Mouse (Mus musculus): Measurements from ENCODE around the gene Ovca2.

Ovca2 gene

GRCm38 (mm10) chr11:75178672-75179208, at the start of gene Ovca2:
Gene Ovca2 (minus strand): TSS chr11:75178835.
- peak; percentile 86 for DNase-seq (ENCODE audit: low read depth, low spot score)

GRCm38 (mm10) chr11:75227632-75228031, 49.0 kb upstream of the Ovca2 start:
- DNase-seq (ENCODE audit: low read depth, low spot score) = no peak

- DNase-seq (ENCODE audit: low read depth, low spot score) = no peak
These were observed 46.2 kb upstream of the Ovca2 start for GRCm38 (mm10) chr11:75224835-75225234.

GRCm38 (mm10) chr11:75224062-75224461, 45.4 kb upstream of the Ovca2 start:
- DNase-seq (ENCODE audit: low read depth, low spot score) = no peak

GRCm38 (mm10) chr11:75220517-75221145, 42.0 kb upstream of the Ovca2 start:
- no peak for DNase-seq (ENCODE audit: low read depth, low spot score)

GRCm38 (mm10) chr11:75220115-75220514, 41.5 kb upstream of the Ovca2 start:
- no peak for DNase-seq (ENCODE audit: low read depth, low spot score)

GRCm38 (mm10) chr11:75214081-75214950, 35.7 kb upstream of the Ovca2 start:
- DNase-seq (ENCODE audit: low read depth, low spot score) = no peak

GRCm38 (mm10) chr11:75213372-75214080, 34.9 kb upstream of the Ovca2 start:
- no peak for DNase-seq (ENCODE audit: low read depth, low spot score)

GRCm38 (mm10) chr11:75212876-75213275, 34.2 kb upstream of the Ovca2 start:
- DNase-seq (ENCODE audit: low read depth, low spot score) = no peak

- no peak for DNase-seq (ENCODE audit: low read depth, low spot score)
These were observed 33.5 kb upstream of the Ovca2 start for GRCm38 (mm10) chr11:75212031-75212667.

GRCm38 (mm10) chr11:75210755-75211154, 32.1 kb upstream of the Ovca2 start:
- no peak for DNase-seq (ENCODE audit: low read depth, low spot score)

- no peak for DNase-seq (ENCODE audit: low read depth, low spot score)
These were observed 31.5 kb upstream of the Ovca2 start for GRCm38 (mm10) chr11:75210093-75210492.

- DNase-seq (ENCODE audit: low read depth, low spot score) = no peak
These were observed 30.7 kb upstream of the Ovca2 start for GRCm38 (mm10) chr11:75209363-75209762.

- DNase-seq (ENCODE audit: low read depth, low spot score) = no peak
These were observed 27.7 kb upstream of the Ovca2 start for GRCm38 (mm10) chr11:75206347-75206746.

GRCm38 (mm10) chr11:75204472-75204871, 25.8 kb upstream of the Ovca2 start:
- DNase-seq (ENCODE audit: low read depth, low spot score) = no peak

GRCm38 (mm10) chr11:75203926-75204325, 25.3 kb upstream of the Ovca2 start:
- no peak for DNase-seq (ENCODE audit: low read depth, low spot score)

GRCm38 (mm10) chr11:75201721-75202120, 23.1 kb upstream of the Ovca2 start:
- no peak for DNase-seq (ENCODE audit: low read depth, low spot score)

GRCm38 (mm10) chr11:75200935-75201334, 22.3 kb upstream of the Ovca2 start:
- DNase-seq (ENCODE audit: low read depth, low spot score) = no peak

GRCm38 (mm10) chr11:75199951-75200350, 21.3 kb upstream of the Ovca2 start:
- DNase-seq (ENCODE audit: low read depth, low spot score) = no peak

GRCm38 (mm10) chr11:75198792-75199191, 20.2 kb upstream of the Ovca2 start:
- no peak for DNase-seq (ENCODE audit: low read depth, low spot score)

GRCm38 (mm10) chr11:75197956-75198355, 19.3 kb upstream of the Ovca2 start:
- DNase-seq (ENCODE audit: low read depth, low spot score) = no peak

GRCm38 (mm10) chr11:75196131-75196530, 17.5 kb upstream of the Ovca2 start:
- DNase-seq (ENCODE audit: low read depth, low spot score) = no peak

All from embryo, embryonic 11.5 days (tissue).